Mouse (Mus musculus) bone marrow, adult 2 months (tissue): ENCODE data around the gene Fgfr2. TPM values are rescaled to one million over a fixed set of nuclear protein-coding genes. Genes with fewer than 3 reads are reported as not detected.

ENCODE experiments used
- H3K27ac ChIP-seq: fragments of 200-500 bp; 2 replicates; pipeline ENCODE4 v1.5.1; 2012; ENCODE audit warnings: low read depth, mild to moderate bottlenecking, control low read depth, inconsistent platforms, low read length; ENCODE audit not compliant: control insufficient read depth, poor library complexity, insufficient read depth
- H3K4me1 ChIP-seq: fragments of 200-500 bp; 2 replicates; pipeline ENCODE4 v1.6.1; 2011; ENCODE audit warnings: low read length; ENCODE audit not compliant: control insufficient read depth, insufficient read depth
- H3K4me3 ChIP-seq: fragments of 200-500 bp; replicated peaks from 2 replicates; pipeline ENCODE3; 2011; ENCODE audit warnings: mild to moderate bottlenecking, low read depth, low read length, control low read depth; ENCODE audit not compliant: control insufficient read depth
- CTCF ChIP-seq: fragments of 200-500 bp; IDR thresholded peaks from 2 replicates; pipeline ENCODE4 v1.5.1; 2011; ENCODE audit warnings: low read length, control low read depth; ENCODE audit not compliant: control insufficient read depth, insufficient read depth
- POLR2A ChIP-seq: fragments of 200-500 bp; IDR thresholded peaks from 2 replicates; pipeline ENCODE4 v1.6.1; 2011; ENCODE audit warnings: low read depth, mild to moderate bottlenecking, control low read depth, low read length, borderline replicate concordance; ENCODE audit not compliant: control insufficient read depth
- WGBS: fragments of 180-500 bp; shearing (Covaris S2); methylation state at CpG from one replicate; pipeline ENCODE4 v1.1.7; 2018; 5-methylcytosine and 5-hydroxymethylcytosine counted together
- polyA plus RNA-seq: library from polyadenylated mRNA; stranded (reverse); fragments of >200 nt; gene quantifications from 2 replicates; pipeline ENCODE4 v1.2.4, GENCODE M21; 2011; ENCODE audit warnings: low replicate concordance; ENCODE audit not compliant: missing spikeins, insufficient read depth, insufficient read length

Fgfr2 gene
- polyA plus RNA-seq, 1 experiment = 8.2 TPM

DNA sequence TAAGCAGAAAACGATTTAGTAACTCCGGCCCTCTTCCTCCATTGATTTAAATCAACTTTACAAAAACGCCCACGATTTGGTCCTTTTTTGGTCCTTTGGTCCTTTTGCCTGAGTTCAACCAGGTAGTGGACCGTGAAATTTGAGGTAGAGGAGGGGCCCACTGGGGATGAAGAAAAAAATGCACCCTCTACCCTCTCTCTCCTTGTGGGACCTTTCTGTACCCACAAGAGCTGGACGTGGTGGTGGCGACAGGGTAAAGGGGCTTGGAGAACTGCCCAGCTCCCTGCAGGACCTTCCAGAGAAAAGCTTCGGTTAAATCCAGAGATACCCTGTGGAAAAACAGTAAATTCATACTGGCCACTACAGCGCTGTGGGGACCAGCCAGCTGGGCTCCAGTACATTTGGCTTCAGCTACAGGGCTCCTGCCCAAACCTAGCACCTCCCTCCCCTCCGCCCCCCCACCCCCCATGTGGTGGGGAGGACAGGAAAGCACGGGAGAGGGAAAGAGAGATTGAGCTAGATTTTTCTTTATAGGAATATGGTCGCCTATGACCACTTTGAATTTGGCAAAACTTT is 2185.8 kb downstream of the Fgfr2 start:
- H3K4me3 ChIP-seq = no peak overlapping the region
- TF ChIP-seq POLR2A (no peak), CTCF (no peak)
- peaks cover 1% of the 10 kb centered on the region; the same call in 1 of the 2 replicates for H3K4me1 ChIP-seq
- 32% methylated on average over 12 of the region's 12 CpGs for WGBS
- no peak overlapping the region for H3K27ac ChIP-seq

DNA sequence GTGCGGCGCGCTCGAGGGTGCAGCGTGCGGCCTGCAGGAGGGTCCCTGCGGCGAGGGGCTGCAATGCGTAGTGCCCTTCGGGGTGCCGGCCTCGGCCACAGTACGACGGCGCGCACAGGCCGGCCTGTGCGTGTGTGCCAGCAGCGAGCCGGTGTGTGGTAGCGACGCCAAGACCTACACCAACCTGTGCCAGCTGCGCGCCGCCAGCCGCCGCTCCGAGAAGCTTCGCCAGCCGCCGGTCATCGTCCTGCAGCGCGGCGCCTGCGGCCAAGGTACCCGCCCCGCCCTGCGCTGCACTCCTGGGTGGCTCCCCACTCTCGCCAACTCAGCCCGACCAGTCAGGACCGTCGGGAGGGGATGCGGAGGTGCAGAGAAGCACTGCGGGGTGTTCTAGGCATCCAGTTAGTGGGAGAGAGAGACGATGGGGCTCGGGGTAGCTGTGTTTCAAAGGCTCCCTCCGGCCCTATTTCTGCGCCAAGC is 2186.6 kb downstream of the Fgfr2 start:
- no peak overlapping the region; the same call in 1 of the 2 replicates for H3K27ac ChIP-seq
- H3K4me3 ChIP-seq = no peak overlapping the region
- WGBS = 2% methylated on average over 49 of the region's 49 CpGs
- peaks cover 1% of the 10 kb centered on the region; the same call in 1 of the 2 replicates for H3K4me1 ChIP-seq
- TF ChIP-seq POLR2A (no peak), CTCF (no peak)

GRCm38 (mm10) chr7:130935793-130936471 is 2187.2 kb downstream of the Fgfr2 start, which contains the start of gene Htra1:
Gene Htra1, plus strand, starts transcription at chr7:130936111.
- TF ChIP-seq CTCF = no peak
- TF ChIP-seq POLR2A = no peak
- WGBS = 2% methylated on average over 70 of the region's 70 CpGs
- H3K27ac ChIP-seq = no peak within 1 kb of the TSS; the same call in 1 of the 2 replicates
- no peak within 1 kb of the TSS for H3K4me3 ChIP-seq
- H3K4me1 ChIP-seq = peaks cover 1% of the 10 kb centered on the region; the same call in 1 of the 2 replicates

- Histone ChIP-seq H3K4me3 (no peak overlapping the region), H3K4me1 (peaks cover 1% of the 10 kb centered on the region; the same call in 1 of the 2 replicates), H3K27ac (no peak overlapping the region)
- no peak for TF ChIP-seq CTCF
- WGBS = 9% methylated on average over 16 of the region's 16 CpGs
These were observed 2187.7 kb downstream of the Fgfr2 start for GRCm38 (mm10) chr7:130935421-130935792.

DNA sequence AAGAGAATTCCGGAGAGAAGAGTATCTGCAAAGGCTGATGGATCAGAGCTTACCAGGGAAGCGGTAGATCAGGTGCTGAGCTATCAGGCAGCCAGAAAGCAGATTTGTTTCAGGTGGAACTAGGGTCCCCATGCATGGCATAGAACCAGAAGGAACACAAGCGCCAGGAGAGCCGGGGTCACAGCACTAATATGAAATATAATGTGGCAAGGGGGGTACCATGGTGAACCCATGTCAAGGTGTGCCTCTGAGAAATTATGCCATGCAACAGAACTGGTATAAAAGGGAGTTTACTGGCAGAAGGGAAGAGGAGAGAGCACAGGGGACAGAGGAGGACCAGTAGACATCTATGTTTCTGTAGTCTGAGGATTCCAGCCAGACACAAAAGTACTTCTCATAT is 2188.5 kb downstream of the Fgfr2 start:
- no peak overlapping the region for H3K27ac ChIP-seq
- 80% methylated on average over 4 of the region's 4 CpGs for WGBS
- H3K4me3 ChIP-seq = no peak overlapping the region
- no peak for TF ChIP-seq POLR2A
- TF ChIP-seq CTCF = no peak
- H3K4me1 ChIP-seq = peaks cover 1% of the 10 kb centered on the region; the same call in 1 of the 2 replicates

DNA sequence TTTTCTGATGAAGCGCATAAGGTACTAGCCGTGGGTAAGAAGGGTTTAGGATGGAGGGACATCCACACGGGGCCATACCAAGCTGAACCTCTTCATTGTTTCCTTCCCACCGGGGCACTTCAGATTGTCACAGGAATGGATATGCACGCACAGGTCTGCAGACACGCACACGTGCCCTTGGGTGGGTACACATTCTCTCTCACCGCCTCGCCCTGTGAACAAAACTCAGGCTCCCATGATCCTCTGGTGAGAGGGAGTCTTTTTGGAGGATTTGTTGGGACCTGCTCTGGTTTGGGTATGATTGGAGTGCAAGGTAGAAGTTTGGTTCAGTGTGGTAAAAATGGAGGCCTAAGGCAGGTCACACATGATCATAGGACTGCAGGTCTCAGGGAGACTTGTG is 2190.2 kb downstream of the Fgfr2 start:
- H3K27ac ChIP-seq = no peak overlapping the region

DNA sequence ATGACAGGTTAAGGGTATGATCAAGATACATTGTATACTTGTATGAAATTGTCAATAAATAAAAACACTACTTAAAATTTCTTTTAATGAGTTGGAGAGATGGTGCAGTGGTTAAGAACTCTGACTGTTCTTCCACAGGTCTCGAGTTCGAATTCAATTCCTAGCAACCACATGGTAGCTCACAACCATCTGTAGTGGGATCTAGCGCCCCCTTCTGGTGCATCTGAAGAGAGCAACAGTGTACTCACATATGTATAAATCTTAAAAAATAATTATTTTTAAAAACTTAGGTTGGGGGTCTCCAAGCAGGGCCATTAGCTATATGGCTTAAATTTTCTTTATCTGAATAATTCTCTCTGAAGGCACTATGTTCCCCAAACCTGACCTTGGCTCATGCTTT is 2192.7 kb downstream of the Fgfr2 start:
- TF ChIP-seq CTCF (no peak), POLR2A (no peak)
- no peak overlapping the region for H3K4me3 ChIP-seq
- H3K27ac ChIP-seq = no peak overlapping the region
- no peaks in the 10 kb centered on the region for H3K4me1 ChIP-seq
- 55% methylated on average over 3 of the region's 3 CpGs for WGBS

More for the DNA sequence above, 2190.2 kb downstream of the Fgfr2 start:
- H3K4me1 ChIP-seq = peaks cover 1% of the 10 kb centered on the region; the same call in 1 of the 2 replicates
- TF ChIP-seq CTCF (no peak), POLR2A (no peak)
- WGBS = 81% methylated on average over 9 of the region's 9 CpGs
- H3K4me3 ChIP-seq = no peak overlapping the region

DNA sequence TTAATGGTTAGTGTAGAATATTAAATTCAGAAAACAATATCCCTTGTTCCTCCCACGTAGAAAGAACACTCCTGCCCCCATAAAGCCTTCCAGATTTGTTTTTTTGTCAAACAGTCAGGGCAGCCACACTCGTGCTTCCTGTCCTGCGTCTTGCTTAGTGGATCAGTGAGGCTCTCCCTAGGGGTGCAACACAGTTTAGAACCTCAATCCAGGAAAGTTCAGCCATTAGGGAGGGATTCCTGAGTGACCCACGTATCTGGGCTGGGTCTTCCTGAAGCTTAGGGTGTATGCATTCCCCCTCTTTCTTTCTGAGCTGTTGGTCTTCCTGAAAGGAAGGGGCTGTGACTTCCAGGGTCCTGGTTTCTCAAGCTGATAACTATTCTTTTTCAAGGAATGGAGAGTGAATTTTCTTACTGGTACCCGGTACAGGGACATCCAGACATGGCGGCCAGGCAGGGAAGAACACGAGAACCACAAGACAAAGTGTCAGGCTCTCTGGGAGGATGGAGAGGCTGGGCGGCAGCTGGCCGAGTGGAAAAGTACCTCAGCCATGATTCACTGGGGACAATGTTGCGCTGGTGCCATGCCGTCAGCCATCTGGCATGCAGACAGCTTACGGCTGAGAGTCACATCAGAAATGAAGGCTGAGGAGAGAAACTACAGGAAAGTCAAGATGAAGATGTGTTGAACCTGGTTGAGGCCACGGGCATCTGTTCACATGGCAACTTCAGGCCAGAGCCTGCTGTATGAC is 2200.0 kb downstream of the Fgfr2 start:
- no peak overlapping the region for H3K4me3 ChIP-seq
- WGBS = 64% methylated on average over 13 of the region's 13 CpGs
- no peak overlapping the region for H3K27ac ChIP-seq
- no peaks in the 10 kb centered on the region for H3K4me1 ChIP-seq
- TF ChIP-seq CTCF (no peak), POLR2A (no peak)

DNA sequence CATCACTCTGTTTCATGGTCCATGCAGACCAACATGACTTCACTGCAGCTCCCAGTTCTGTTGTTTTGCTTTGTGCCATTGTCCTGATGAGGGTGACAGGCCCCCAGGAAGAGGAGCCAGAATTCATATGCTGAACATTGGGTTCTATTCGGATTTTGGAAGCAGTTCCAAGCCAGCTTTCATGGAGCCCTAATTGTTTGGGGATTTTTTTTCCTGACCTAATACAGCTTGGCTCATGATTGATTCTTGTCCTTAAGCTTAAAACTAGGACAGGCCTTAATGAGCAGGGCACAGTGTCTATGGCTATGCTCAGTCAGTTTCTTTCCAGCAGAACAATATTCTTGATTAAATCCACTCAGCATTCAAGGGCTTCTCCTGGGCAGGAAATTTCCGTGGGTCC is 2204.9 kb downstream of the Fgfr2 start:
- Histone ChIP-seq H3K4me1 (no peaks in the 10 kb centered on the region), H3K4me3 (no peak overlapping the region), H3K27ac (no peak overlapping the region)
- TF ChIP-seq CTCF (no peak), POLR2A (no peak)
- WGBS = 70% methylated on average over 2 of the region's 2 CpGs
